Mouse (Mus musculus) small intestine, adult 2 months (tissue): ENCODE data around the gene Ica1.

ENCODE experiments used
- CTCF ChIP-seq: fragments of 200-500 bp; IDR thresholded peaks from 2 replicates; pipeline ENCODE4 v1.5.1; 2012; ENCODE audit warnings: low read depth, mild to moderate bottlenecking, control low read depth, inconsistent platforms, low read length, moderate library complexity, mixed read lengths; ENCODE audit not compliant: insufficient replicate concordance, insufficient read length; ENCODE audit errors: extremely low read depth
- POLR2A ChIP-seq: fragments of 200-500 bp; IDR thresholded peaks from 2 replicates; pipeline ENCODE4 v1.6.1; 2012; ENCODE audit warnings: low read depth, mild to moderate bottlenecking, control low read depth, inconsistent platforms, low read length, moderate library complexity

DNA sequence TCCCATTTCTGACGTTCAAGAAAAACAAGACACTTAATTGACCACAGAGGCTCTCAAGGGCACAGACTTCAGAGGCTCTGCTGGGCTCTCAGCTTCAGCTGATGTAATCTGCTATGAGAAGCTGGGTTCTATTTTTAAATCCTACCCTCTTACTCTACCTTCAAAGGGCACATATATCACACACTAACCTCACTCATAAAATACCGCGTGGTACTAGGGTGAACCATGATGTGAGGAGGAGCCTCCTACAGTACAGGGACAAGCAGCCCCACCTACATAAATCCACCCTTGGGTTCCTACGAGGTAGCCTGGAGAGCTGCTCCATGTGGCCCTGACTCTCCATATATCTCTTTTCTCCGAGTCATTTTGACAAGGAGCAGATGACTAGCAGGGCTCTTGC, 45.8 kb downstream of the Ica1 start:
- no peak for TF ChIP-seq CTCF
- TF ChIP-seq POLR2A, result no peak
